Mouse (Mus musculus) forelimb bud, embryonic 11.5 days (tissue): ENCODE results near the gene Fam177a.
"Not testable (repeated sequence)": the region's sequence is repeated elsewhere in the genome, so short reads cannot be mapped to it uniquely, and the experiment has no call there.

Experiments used
- DNase-seq: peaks from one replicate; pipeline ENCODE4 v3.0.0-alpha.2; 2012; ENCODE audit warnings: low read depth, low spot score

Fam177a gene

GRCm38 (mm10) chr12:55124242-55124641, at the start of gene Fam177a:
Fam177a (plus strand) TSS chr12:55124469.
- DNase-seq, result not testable (repeated sequence)

GRCm38 (mm10) chr12:55075296-55075695, 49.0 kb upstream of the Fam177a start:
- no peak for DNase-seq

- not testable (repeated sequence) for DNase-seq
Measured at GRCm38 (mm10) chr12:55078706-55079105, 45.6 kb upstream of the Fam177a start.

- peak; percentile 92 for DNase-seq
Measured at GRCm38 (mm10) chr12:55079726-55080600, 44.3 kb upstream of the Fam177a start, which contains the start of the genes 2700097O09Rik and Srp54a. 2700097O09Rik (minus strand) TSS chr12:55080110. Srp54a (plus strand) TSS chr12:55080262.

GRCm38 (mm10) chr12:55080601-55080942, 43.7 kb upstream of the Fam177a start:
- not testable (repeated sequence) for DNase-seq

GRCm38 (mm10) chr12:55092127-55092526, 32.1 kb upstream of the Fam177a start:
- not testable (repeated sequence) for DNase-seq

GRCm38 (mm10) chr12:55112616-55113015, 11.7 kb upstream of the Fam177a start:
- DNase-seq, result not testable (repeated sequence)

- not testable (repeated sequence) for DNase-seq
Measured at GRCm38 (mm10) chr12:55124731-55125130, 462 bp downstream of the Fam177a start.

GRCm38 (mm10) chr12:55135540-55135939, 11.3 kb downstream of the Fam177a start:
- DNase-seq, result not testable (repeated sequence)

- not testable (repeated sequence) for DNase-seq
Measured at GRCm38 (mm10) chr12:55137859-55138258, 13.6 kb downstream of the Fam177a start.

- not testable (repeated sequence) for DNase-seq
Measured at GRCm38 (mm10) chr12:55154559-55155448, 30.5 kb downstream of the Fam177a start, which contains the start of gene Srp54b. Srp54b (plus strand) TSS chr12:55155104.

- DNase-seq, result not testable (repeated sequence)
Measured at GRCm38 (mm10) chr12:55155449-55155783, 31.1 kb downstream of the Fam177a start.

GRCm38 (mm10) chr12:55167034-55167557, 42.8 kb downstream of the Fam177a start:
- not testable (repeated sequence) for DNase-seq

- DNase-seq, result not testable (repeated sequence)
Measured at GRCm38 (mm10) chr12:55187686-55188085, 63.4 kb downstream of the Fam177a start.

- DNase-seq, result not testable (repeated sequence)
Measured at GRCm38 (mm10) chr12:55189127-55189526, 64.9 kb downstream of the Fam177a start.
